Mouse (Mus musculus) stomach, embryonic 15.5 days (tissue): ENCODE measurements around the gene Gm21981. TPM values are rescaled to one million over a fixed set of nuclear protein-coding genes. Genes with fewer than 3 reads are reported as not detected.

Experiments
- ATAC-seq: fragments of 200-750 bp; cut with Nextera tagmentation; 2 replicates; pipeline ENCODE4 v1.8.0; 2017; ENCODE audit warnings: low read depth, moderate number of reproducible peaks, moderate TSS enrichment; ENCODE audit not compliant: insufficient read depth, low FRiP score
- H3K27ac ChIP-seq: fragments of 300-500 bp; sonication (generic); 2 replicates; pipeline ENCODE4 v1.5.1; 2015; ENCODE audit warnings: mild to moderate bottlenecking, inconsistent platforms
- H3K27me3 ChIP-seq: fragments of 300-500 bp; sonication (generic); replicated peaks from 2 replicates; pipeline ENCODE4 v1.6.1; 2015; ENCODE audit warnings: inconsistent platforms
- H3K36me3 ChIP-seq: fragments of 300-500 bp; sonication (generic); 2 replicates; pipeline ENCODE4 v1.6.1; 2015; ENCODE audit warnings: inconsistent platforms
- H3K4me1 ChIP-seq: fragments of 300-500 bp; sonication (generic); 2 replicates; pipeline ENCODE4 v1.6.1; 2015; ENCODE audit warnings: inconsistent platforms
- H3K4me2 ChIP-seq: fragments of 300-500 bp; sonication (generic); 2 replicates; pipeline ENCODE4 v1.6.1; 2015; ENCODE audit warnings: mild to moderate bottlenecking, inconsistent platforms
- H3K4me3 ChIP-seq: fragments of 300-500 bp; sonication (generic); replicated peaks from 2 replicates; pipeline ENCODE4 v1.5.1; 2015; ENCODE audit warnings: inconsistent platforms
- H3K9ac ChIP-seq: fragments of 300-500 bp; sonication (generic); 2 replicates; pipeline ENCODE4 v1.6.1; 2015; ENCODE audit warnings: inconsistent platforms
- H3K9me3 ChIP-seq: fragments of 300-500 bp; sonication (generic); 2 replicates; pipeline ENCODE4 v1.6.1; 2016; ENCODE audit warnings: inconsistent platforms
- WGBS: fragments of 180-500 bp; shearing (Covaris S2); methylation state at CpG from one replicate; pipeline ENCODE4 v1.1.7; 2015; 5-methylcytosine and 5-hydroxymethylcytosine counted together
- polyA plus RNA-seq: library from polyadenylated mRNA; unstranded; fragments of >200 nt; fragmentation: Nextera tagmentation; extraction: Ambion mirVana; gene quantifications from 2 replicates; pipeline ENCODE4 v1.2.1, GENCODE M21; 2015

Gm21981 gene
- polyA plus RNA-seq, 1 experiment from 2014 or later = 0.27 TPM

GRCm38 (mm10) chr17:47721183-47721582 is 26.9 kb upstream of the Gm21981 start:
- H3K4me1 ChIP-seq = no peaks in the 10 kb centered on the region
- H3K27me3 ChIP-seq = no peaks in the 10 kb centered on the region
- H3K9ac ChIP-seq = no peak overlapping the region
- ATAC-seq = no peak
- WGBS = 64% methylated on average over 4 of the region's 4 CpGs
- no peaks in the 10 kb centered on the region for H3K36me3 ChIP-seq
- H3K4me2 ChIP-seq = no peak overlapping the region
- no peaks in the 10 kb centered on the region for H3K9me3 ChIP-seq
- no peak overlapping the region for H3K4me3 ChIP-seq
- no peak overlapping the region for H3K27ac ChIP-seq

- Histone ChIP-seq H3K9me3 (no peaks in the 10 kb centered on the region), H3K27ac (no peak overlapping the region), H3K4me3 (no peak overlapping the region), H3K36me3 (no peaks in the 10 kb centered on the region), H3K4me2 (no peak overlapping the region), H3K27me3 (no peaks in the 10 kb centered on the region), H3K9ac (no peak overlapping the region), H3K4me1 (no peaks in the 10 kb centered on the region; the same call in 1 of the 2 replicates)
- WGBS = 52% methylated on average over 3 of the region's 3 CpGs
- ATAC-seq = no peak
Measured at GRCm38 (mm10) chr17:47715037-47715436, 20.8 kb upstream of the Gm21981 start.

GRCm38 (mm10) chr17:47712889-47713571 is 18.8 kb upstream of the Gm21981 start:
- Histone ChIP-seq H3K9ac (no peak overlapping the region), H3K4me1 (no peaks in the 10 kb centered on the region; the same call in none of the 2 replicates), H3K4me2 (no peak overlapping the region), H3K9me3 (no peaks in the 10 kb centered on the region), H3K27me3 (no peaks in the 10 kb centered on the region), H3K36me3 (no peaks in the 10 kb centered on the region), H3K27ac (no peak overlapping the region), H3K4me3 (no peak overlapping the region)
- WGBS = 58% methylated on average over 10 of the region's 22 CpGs
- no peak for ATAC-seq

- ATAC-seq = peak; percentile 52
- Histone ChIP-seq H3K4me2 (no peak overlapping the region), H3K4me1 (no peaks in the 10 kb centered on the region; the same call in none of the 2 replicates), H3K4me3 (no peak overlapping the region), H3K27me3 (no peaks in the 10 kb centered on the region), H3K27ac (no peak overlapping the region), H3K9me3 (no peaks in the 10 kb centered on the region), H3K9ac (no peak overlapping the region), H3K36me3 (no peaks in the 10 kb centered on the region)
- WGBS = 52% methylated on average over 6 of the region's 6 CpGs
Measured at GRCm38 (mm10) chr17:47711883-47712282, 17.6 kb upstream of the Gm21981 start.

GRCm38 (mm10) chr17:47710036-47710435 is 15.8 kb upstream of the Gm21981 start:
- Histone ChIP-seq H3K9ac (no peak overlapping the region), H3K4me1 (no peaks in the 10 kb centered on the region; the same call in none of the 2 replicates), H3K9me3 (no peaks in the 10 kb centered on the region), H3K4me2 (no peak overlapping the region), H3K36me3 (no peaks in the 10 kb centered on the region), H3K27ac (no peak overlapping the region), H3K27me3 (no peaks in the 10 kb centered on the region), H3K4me3 (no peak overlapping the region)
- no peak for ATAC-seq
- WGBS = 46% methylated on average over 3 of the region's 3 CpGs

- no peaks in the 10 kb centered on the region; the same call in none of the 2 replicates for H3K4me1 ChIP-seq
- H3K36me3 ChIP-seq = no peaks in the 10 kb centered on the region
- H3K4me3 ChIP-seq = no peak overlapping the region
- H3K9me3 ChIP-seq = no peaks in the 10 kb centered on the region
- 61% methylated on average over 4 of the region's 4 CpGs for WGBS
- H3K4me2 ChIP-seq = no peak overlapping the region
- H3K9ac ChIP-seq = no peak overlapping the region
- H3K27me3 ChIP-seq = no peaks in the 10 kb centered on the region
- ATAC-seq = no peak
- H3K27ac ChIP-seq = no peak overlapping the region
Measured at GRCm38 (mm10) chr17:47708972-47709371, 14.7 kb upstream of the Gm21981 start.

- no peak overlapping the region for H3K27ac ChIP-seq
- no peak overlapping the region for H3K4me2 ChIP-seq
- ATAC-seq = no peak
- no peak overlapping the region for H3K9ac ChIP-seq
- H3K27me3 ChIP-seq = no peaks in the 10 kb centered on the region
- H3K36me3 ChIP-seq = no peaks in the 10 kb centered on the region
- H3K4me3 ChIP-seq = no peak overlapping the region
- H3K4me1 ChIP-seq = no peaks in the 10 kb centered on the region; the same call in none of the 2 replicates
- WGBS = 65% methylated on average over 3 of the region's 3 CpGs
- no peaks in the 10 kb centered on the region for H3K9me3 ChIP-seq
Measured at GRCm38 (mm10) chr17:47707961-47708360, 13.7 kb upstream of the Gm21981 start.

GRCm38 (mm10) chr17:47706196-47706595 is 11.9 kb upstream of the Gm21981 start:
- 69% methylated on average over 1 of the region's 1 CpGs for WGBS
- no peak overlapping the region for H3K4me3 ChIP-seq
- peaks cover 9% of the 10 kb centered on the region; the same call in 1 of the 2 replicates for H3K4me1 ChIP-seq
- ATAC-seq = no peak
- no peak overlapping the region for H3K27ac ChIP-seq
- H3K4me2 ChIP-seq = no peak overlapping the region
- no peak overlapping the region for H3K9ac ChIP-seq
- H3K27me3 ChIP-seq = no peaks in the 10 kb centered on the region
- H3K9me3 ChIP-seq = no peaks in the 10 kb centered on the region
- H3K36me3 ChIP-seq = 0 out of 2 replicates have a peak, but pooled peaks cover 5% of the 10 kb centered on the region

- H3K4me3 ChIP-seq = no peak overlapping the region
- H3K9me3 ChIP-seq = no peaks in the 10 kb centered on the region
- ATAC-seq = no peak
- peaks cover 9% of the 10 kb centered on the region for H3K4me1 ChIP-seq
- H3K4me2 ChIP-seq = no peak overlapping the region
- 0 out of 2 replicates have a peak, but pooled peaks cover 5% of the 10 kb centered on the region for H3K36me3 ChIP-seq
- no peak overlapping the region for H3K9ac ChIP-seq
- no peaks in the 10 kb centered on the region for H3K27me3 ChIP-seq
- WGBS = 87% methylated on average over 4 of the region's 4 CpGs
- H3K27ac ChIP-seq = no peak overlapping the region
Measured at GRCm38 (mm10) chr17:47704692-47705091, 10.4 kb upstream of the Gm21981 start.

GRCm38 (mm10) chr17:47703556-47703955 is 9.3 kb upstream of the Gm21981 start:
- no peak overlapping the region for H3K4me3 ChIP-seq
- H3K4me1 ChIP-seq = peaks cover 9% of the 10 kb centered on the region; the same call in 1 of the 2 replicates
- H3K27me3 ChIP-seq = no peaks in the 10 kb centered on the region
- H3K4me2 ChIP-seq = no peak overlapping the region
- no peak overlapping the region for H3K27ac ChIP-seq
- ATAC-seq = no peak
- no peak overlapping the region for H3K9ac ChIP-seq
- WGBS = 40% methylated on average over 20 of the region's 20 CpGs
- H3K9me3 ChIP-seq = no peaks in the 10 kb centered on the region
- H3K36me3 ChIP-seq = 0 out of 2 replicates have a peak, but pooled peaks cover 5% of the 10 kb centered on the region

- 45% methylated on average over 28 of the region's 28 CpGs for WGBS
- Histone ChIP-seq H3K9ac (no peak overlapping the region), H3K36me3 (0 out of 2 replicates have a peak, but pooled peaks cover 5% of the 10 kb centered on the region), H3K4me3 (no peak overlapping the region), H3K27me3 (no peaks in the 10 kb centered on the region), H3K9me3 (no peaks in the 10 kb centered on the region), H3K4me2 (no peak overlapping the region), H3K4me1 (peaks cover 9% of the 10 kb centered on the region; the same call in 1 of the 2 replicates), H3K27ac (no peak overlapping the region)
- no peak for ATAC-seq
Measured at GRCm38 (mm10) chr17:47702548-47703345, 8.5 kb upstream of the Gm21981 start.

GRCm38 (mm10) chr17:47701793-47702192 is 7.5 kb upstream of the Gm21981 start:
- no peak overlapping the region for H3K9ac ChIP-seq
- H3K4me2 ChIP-seq = no peak overlapping the region
- ATAC-seq = no peak
- H3K9me3 ChIP-seq = no peaks in the 10 kb centered on the region
- no peak overlapping the region for H3K4me3 ChIP-seq
- H3K27me3 ChIP-seq = no peaks in the 10 kb centered on the region
- H3K27ac ChIP-seq = no peak overlapping the region
- H3K4me1 ChIP-seq = peaks cover 9% of the 10 kb centered on the region; the same call in 1 of the 2 replicates
- H3K36me3 ChIP-seq = 0 out of 2 replicates have a peak, but pooled peaks cover 5% of the 10 kb centered on the region
- WGBS = 70% methylated on average over 9 of the region's 9 CpGs
